Mouse (Mus musculus) midbrain, postnatal 0 days (tissue): ENCODE results near the gene Ankrd44. TPM values are rescaled to one million over a fixed set of nuclear protein-coding genes. Genes with fewer than 3 reads are reported as not detected.

Experiments used
- ATAC-seq: fragments of 200-750 bp; cut with Nextera tagmentation; 2 replicates; pipeline ENCODE4 v1.8.0; 2017; ENCODE audit warnings: moderate number of reproducible peaks, mild to moderate bottlenecking, moderate TSS enrichment, moderate library complexity; ENCODE audit not compliant: low FRiP score
- DNase-seq: peaks from one replicate; pipeline ENCODE4 v3.0.0-alpha.2; 2015; ENCODE audit warnings: low spot score
- H3K27ac ChIP-seq: fragments of 300-500 bp; sonication (generic); 2 replicates; pipeline ENCODE4 v1.5.1; 2014; ENCODE audit warnings: low read depth, mild to moderate bottlenecking, low read length, mixed read lengths
- H3K27me3 ChIP-seq: fragments of 300-500 bp; sonication (generic); 2 replicates; pipeline ENCODE4 v1.6.1; 2014; ENCODE audit warnings: low read length, control low read depth, mixed read lengths; ENCODE audit not compliant: insufficient read depth
- H3K36me3 ChIP-seq: fragments of 300-500 bp; sonication (generic); 2 replicates; pipeline ENCODE4 v1.6.1; 2014; ENCODE audit warnings: low read length, control low read depth, mixed read lengths; ENCODE audit not compliant: insufficient read depth
- H3K4me1 ChIP-seq: fragments of 300-500 bp; sonication (generic); 2 replicates; pipeline ENCODE4 v1.6.1; 2014; ENCODE audit warnings: mild to moderate bottlenecking, control low read depth, antibody characterized with exemption, low read length, mixed read lengths; ENCODE audit not compliant: insufficient read depth
- H3K4me2 ChIP-seq: fragments of 300-500 bp; sonication (generic); 2 replicates; pipeline ENCODE4 v1.6.1; 2014; ENCODE audit warnings: low read depth, mild to moderate bottlenecking, low read length, mixed read lengths; ENCODE audit not compliant: poor library complexity, severe bottlenecking
- H3K4me3 ChIP-seq: fragments of 300-500 bp; sonication (generic); 2 replicates; pipeline ENCODE4 v1.5.1; 2014; ENCODE audit warnings: low read depth, mild to moderate bottlenecking, low read length, moderate library complexity
- H3K9ac ChIP-seq: fragments of 300-500 bp; sonication (generic); replicated peaks from 2 replicates; pipeline ENCODE4 v1.6.1; 2014; ENCODE audit warnings: mild to moderate bottlenecking, low read length, moderate library complexity, mixed read lengths; ENCODE audit not compliant: poor library complexity, severe bottlenecking
- H3K9me3 ChIP-seq: fragments of 300-500 bp; sonication (generic); 2 replicates; pipeline ENCODE4 v1.6.1; 2016; ENCODE audit warnings: low read length, control low read depth
- CTCF ChIP-seq: IDR thresholded peaks from 2 replicates; pipeline ENCODE4 v1.5.1; 2016; ENCODE audit warnings: antibody characterized with exemption, mild to moderate bottlenecking
- WGBS: fragments of 180-500 bp; shearing (Covaris S2); extraction: QIAGEN DNeasy Blood & Tissue Kit; methylation state at CpG from one replicate; pipeline ENCODE4 v1.1.7; 2014; 5-methylcytosine and 5-hydroxymethylcytosine counted together
- polyA plus RNA-seq: library from polyadenylated mRNA; unstranded; fragments of >200 nt; fragmentation: Nextera tagmentation; extraction: Ambion mirVana; gene quantifications from 2 replicates; pipeline ENCODE4 v1.2.1, GENCODE M21; 2015
- total RNA-seq: library from RNA; depleted of rRNA; stranded (reverse); fragments of >200 nt; gene quantifications from 2 replicates; pipeline ENCODE4 v1.2.3, GENCODE M21; 2014

Gene Ankrd44
- total and polyA plus RNA-seq, 2 experiments from 2014 or later: 16.7 to 51.6 TPM

DNA sequence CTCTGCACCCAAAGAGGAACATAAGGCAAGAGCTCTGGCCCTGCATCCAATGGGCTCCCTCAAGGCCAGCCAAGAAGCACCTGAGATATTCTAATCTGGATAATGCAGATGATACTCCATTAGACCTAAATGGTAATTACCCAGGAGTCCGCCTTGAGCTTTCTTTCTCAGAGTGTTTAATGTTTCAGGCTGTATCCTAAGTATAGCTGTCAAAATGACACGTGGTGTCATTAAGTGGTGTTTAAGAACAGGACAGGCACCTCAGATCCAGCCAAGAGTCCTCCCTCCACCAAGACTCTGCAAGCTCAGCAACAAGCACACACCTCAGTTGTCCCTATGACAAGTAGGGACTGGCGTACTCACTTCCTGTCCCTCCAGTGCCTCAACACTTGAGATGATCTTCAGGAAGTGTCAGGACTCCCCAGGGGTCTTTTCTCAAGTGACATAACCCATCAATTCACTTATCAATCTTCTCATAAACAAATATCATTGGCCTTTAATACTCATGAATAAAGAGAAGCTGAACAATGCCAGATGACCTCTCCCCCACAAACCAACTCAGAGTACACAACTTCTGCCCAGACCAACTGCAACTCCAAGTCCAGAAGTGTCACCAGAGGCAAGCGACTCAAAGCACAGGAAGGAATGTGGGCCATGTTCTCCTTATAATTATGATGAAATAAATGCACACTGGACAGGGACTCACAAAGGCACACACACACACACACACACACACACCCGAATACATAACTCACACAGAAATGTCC, 15.5 kb downstream of the Ankrd44 start:
- no peaks in the 10 kb centered on the region for H3K9me3 ChIP-seq
- H3K27me3 ChIP-seq: no peaks in the 10 kb centered on the region
- ATAC-seq: no peak
- TF ChIP-seq CTCF: no peak
- peaks cover 10% of the 10 kb centered on the region; the same call in 1 of the 2 replicates for H3K4me1 ChIP-seq
- no peak overlapping the region for H3K4me3 ChIP-seq
- no peak overlapping the region for H3K27ac ChIP-seq
- no peak overlapping the region for H3K4me2 ChIP-seq
- H3K36me3 ChIP-seq: no peaks in the 10 kb centered on the region
- WGBS: 80% methylated on average over 5 of the region's 5 CpGs
- DNase-seq: no peak
- no peak overlapping the region for H3K9ac ChIP-seq

DNA sequence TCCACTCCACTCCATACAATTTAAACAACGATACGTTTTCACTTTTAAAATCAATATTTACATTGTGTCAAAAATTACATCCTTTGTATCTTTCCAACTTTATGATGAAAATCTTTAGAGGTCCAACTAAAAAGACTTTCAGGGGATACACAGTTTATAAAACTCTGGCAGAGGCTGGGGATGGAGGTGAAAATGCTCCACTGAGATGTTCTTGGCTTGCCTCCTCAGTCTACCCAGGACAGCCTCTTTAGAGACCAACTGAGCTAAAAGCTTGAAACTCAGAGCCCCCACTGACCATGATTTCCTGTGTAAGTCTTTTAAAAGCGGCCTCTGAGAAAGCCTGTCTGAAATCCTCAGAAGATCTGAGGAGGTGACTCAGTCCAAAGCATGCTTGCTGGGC, 17.4 kb downstream of the Ankrd44 start:
- H3K27me3 ChIP-seq: no peaks in the 10 kb centered on the region
- no peak for TF ChIP-seq CTCF
- no peak overlapping the region for H3K4me2 ChIP-seq
- DNase-seq (no peak), ATAC-seq (no peak)
- no peak overlapping the region for H3K9ac ChIP-seq
- no peak overlapping the region for H3K27ac ChIP-seq
- H3K36me3 ChIP-seq: no peaks in the 10 kb centered on the region
- H3K4me3 ChIP-seq: no peak overlapping the region
- peaks cover 10% of the 10 kb centered on the region; the same call in 1 of the 2 replicates for H3K4me1 ChIP-seq
- H3K9me3 ChIP-seq: no peaks in the 10 kb centered on the region
- 78% methylated on average over 3 of the region's 3 CpGs for WGBS

DNA sequence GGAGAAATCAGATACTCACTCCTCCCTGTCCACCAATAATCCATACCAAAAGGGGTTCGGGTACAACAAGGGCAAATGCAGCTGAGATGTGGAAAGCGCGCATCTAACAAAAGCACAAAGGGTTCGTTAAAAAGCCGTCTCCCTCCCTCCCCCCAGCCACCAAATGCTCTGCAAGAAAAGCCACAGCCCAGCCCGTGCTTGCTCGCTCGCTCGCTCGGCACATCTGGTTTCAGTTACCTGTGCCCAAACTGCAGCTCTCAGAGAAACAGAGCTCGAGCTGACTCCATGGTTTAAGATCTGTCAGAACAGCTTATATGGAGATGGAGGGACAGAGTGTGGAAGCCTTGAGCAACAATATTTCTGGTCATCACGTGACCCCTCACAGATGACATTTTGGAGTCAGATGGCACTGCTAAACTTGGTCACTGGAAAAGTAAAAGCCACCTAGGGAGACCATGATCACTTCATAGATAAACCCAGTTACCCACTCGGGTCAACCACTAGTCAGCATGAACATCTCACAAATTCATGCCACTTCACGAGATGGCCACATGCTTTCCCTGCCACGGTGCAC, 19.0 kb downstream of the Ankrd44 start:
- no peaks in the 10 kb centered on the region for H3K36me3 ChIP-seq
- peaks cover 7% of the 10 kb centered on the region; the same call in 1 of the 2 replicates for H3K4me1 ChIP-seq
- DNase-seq (no peak), ATAC-seq (no peak)
- H3K27me3 ChIP-seq: no peaks in the 10 kb centered on the region
- H3K27ac ChIP-seq: no peak overlapping the region
- H3K9ac ChIP-seq: no peak overlapping the region
- WGBS: 51% methylated on average over 15 of the region's 15 CpGs
- no peak overlapping the region for H3K4me2 ChIP-seq
- H3K4me3 ChIP-seq: no peak overlapping the region
- H3K9me3 ChIP-seq: no peaks in the 10 kb centered on the region
- no peak for TF ChIP-seq CTCF

DNA sequence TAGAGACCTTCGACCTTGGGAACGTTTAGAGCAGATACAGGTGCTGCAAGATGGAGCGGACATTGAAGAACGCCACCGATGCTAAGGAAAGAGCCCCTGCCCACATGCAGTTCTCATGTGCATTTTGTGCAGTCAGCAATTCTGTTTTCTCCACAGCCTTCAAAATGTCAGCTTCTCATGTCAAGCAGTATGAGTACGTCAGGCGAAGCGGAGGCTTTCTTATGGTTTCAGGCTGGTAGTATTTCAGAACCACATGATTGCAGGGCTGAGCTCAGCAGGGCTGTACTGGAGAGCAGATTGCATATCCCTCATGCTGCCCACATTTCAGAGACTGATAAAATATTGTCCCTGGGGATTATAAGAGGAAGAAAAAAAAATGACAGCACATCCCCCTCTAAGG, 19.9 kb downstream of the Ankrd44 start:
- TF ChIP-seq CTCF: no peak
- DNase-seq: no peak
- H3K4me2 ChIP-seq: no peak overlapping the region
- no peaks in the 10 kb centered on the region for H3K9me3 ChIP-seq
- H3K4me1 ChIP-seq: peaks cover 7% of the 10 kb centered on the region; the same call in 1 of the 2 replicates
- H3K36me3 ChIP-seq: no peaks in the 10 kb centered on the region
- WGBS: 73% methylated on average over 8 of the region's 8 CpGs
- H3K9ac ChIP-seq: no peak overlapping the region
- no peak overlapping the region for H3K4me3 ChIP-seq
- 0 out of 2 replicates have a peak overlapping the region, but pooled peaks have one; percentile 18 for H3K27ac ChIP-seq
- ATAC-seq: peak; percentile 39; the same call in 1 of the 2 replicates
- no peaks in the 10 kb centered on the region for H3K27me3 ChIP-seq

DNA sequence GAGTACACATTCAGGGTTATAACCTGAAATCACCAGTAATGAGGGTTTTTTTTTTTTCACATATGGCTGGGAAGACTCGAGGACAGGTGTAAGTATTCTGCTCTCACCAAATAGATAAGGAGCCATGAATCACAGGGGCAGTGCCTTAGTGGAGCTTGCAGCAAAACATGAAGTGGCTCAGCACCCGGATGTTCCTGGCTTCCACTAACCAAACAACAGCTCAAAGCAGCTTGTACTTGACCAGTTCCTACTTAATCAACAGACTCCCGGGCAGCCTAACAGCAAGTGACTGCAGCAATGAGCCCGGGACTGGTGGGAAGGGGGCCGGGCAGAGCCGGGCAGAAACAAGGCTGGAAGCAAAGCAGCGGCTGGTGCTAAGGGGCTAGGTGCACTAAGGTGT, 20.6 kb downstream of the Ankrd44 start:
- DNase-seq (no peak), ATAC-seq (no peak)
- TF ChIP-seq CTCF: no peak
- Histone ChIP-seq H3K4me3 (no peak overlapping the region), H3K4me2 (no peak overlapping the region), H3K27me3 (no peaks in the 10 kb centered on the region), H3K36me3 (no peaks in the 10 kb centered on the region), H3K9me3 (no peaks in the 10 kb centered on the region), H3K4me1 (peaks cover 7% of the 10 kb centered on the region; the same call in 1 of the 2 replicates), H3K9ac (no peak overlapping the region), H3K27ac (0 out of 2 replicates have a peak overlapping the region, but pooled peaks have one; percentile 18)
- WGBS: 71% methylated on average over 7 of the region's 7 CpGs

DNA sequence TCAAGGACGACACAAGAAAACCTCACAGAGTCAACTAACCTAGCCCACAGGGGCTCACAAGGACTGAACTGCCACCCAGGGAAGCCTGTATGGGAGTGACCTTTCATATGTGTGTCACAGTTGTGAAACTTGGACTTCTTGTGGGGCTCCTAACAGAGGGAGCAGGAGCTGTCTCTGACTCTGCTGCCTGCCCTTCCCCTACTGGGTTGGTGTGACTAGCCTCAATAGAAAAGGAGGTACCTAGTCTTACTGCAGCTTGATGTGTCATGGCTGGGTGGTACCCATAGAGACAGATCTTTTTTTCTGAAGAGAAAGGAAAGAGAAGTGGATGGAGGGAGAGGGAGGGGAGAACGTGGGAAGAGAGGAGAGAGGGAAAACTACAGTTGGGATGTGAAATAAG, 22.0 kb downstream of the Ankrd44 start:
- Histone ChIP-seq H3K4me1 (peaks cover 13% of the 10 kb centered on the region; the same call in 1 of the 2 replicates), H3K4me2 (no peak overlapping the region), H3K36me3 (no peaks in the 10 kb centered on the region), H3K27me3 (no peaks in the 10 kb centered on the region), H3K27ac (no peak overlapping the region), H3K9me3 (no peaks in the 10 kb centered on the region), H3K4me3 (no peak overlapping the region), H3K9ac (no peak overlapping the region)
- no peak for DNase-seq
- no peak for ATAC-seq
- WGBS: 84% methylated on average over 2 of the region's 2 CpGs
- no peak for TF ChIP-seq CTCF
